Mouse (Mus musculus) midbrain, embryonic 12.5 days (tissue): ENCODE measurements at regions not wholly inside any gene's neighbourhood (a gene's known extent, or its start where the extent isn't known, plus 50 kb on each side); places are given as distances from the start of the nearest gene placed in this dataset.
A peak's percentile ranks its signal among the peaks of the same experiment; 100 is the strongest.

Source experiments
- ATAC-seq: fragments of 200-750 bp; cut with Nextera tagmentation; 2 replicates; pipeline ENCODE4 v1.8.0; 2017; ENCODE audit warnings: low read depth, moderate TSS enrichment, moderate library complexity; ENCODE audit not compliant: low FRiP score
- H3K27ac ChIP-seq: fragments of 300-500 bp; sonication (generic); replicated peaks from 2 replicates; pipeline ENCODE4 v1.5.1; 2016; ENCODE audit warnings: mild to moderate bottlenecking
- H3K27me3 ChIP-seq: fragments of 300-500 bp; sonication (generic); 2 replicates; pipeline ENCODE4 v1.6.1; 2016; ENCODE audit warnings: mild to moderate bottlenecking
- H3K36me3 ChIP-seq: fragments of 300-500 bp; sonication (generic); 2 replicates; pipeline ENCODE4 v1.6.1; 2016
- H3K4me1 ChIP-seq: fragments of 300-500 bp; sonication (generic); 2 replicates; pipeline ENCODE4 v1.6.1; 2016
- H3K4me2 ChIP-seq: fragments of 300-500 bp; sonication (generic); replicated peaks from 2 replicates; pipeline ENCODE4 v1.6.1; 2016; ENCODE audit warnings: mild to moderate bottlenecking, moderate library complexity
- H3K4me3 ChIP-seq: fragments of 300-500 bp; sonication (generic); 2 replicates; pipeline ENCODE4 v1.5.1; 2016; ENCODE audit warnings: mild to moderate bottlenecking
- H3K9ac ChIP-seq: fragments of 300-500 bp; sonication (generic); replicated peaks from 2 replicates; pipeline ENCODE4 v1.6.1; 2016; ENCODE audit warnings: mild to moderate bottlenecking, moderate library complexity
- H3K9me3 ChIP-seq: fragments of 300-500 bp; sonication (generic); 2 replicates; pipeline ENCODE4 v1.6.1; 2016; ENCODE audit warnings: mild to moderate bottlenecking
- WGBS: fragments of 180-500 bp; shearing (Covaris S2); methylation state at CpG from one replicate; pipeline ENCODE4 v1.1.7; 2016; 5-methylcytosine and 5-hydroxymethylcytosine counted together

- 0 out of 2 replicates have a peak, but pooled peaks have one; percentile 3 for ATAC-seq
- WGBS, result 61% methylated on average over 9 of the region's 9 CpGs
- H3K27ac ChIP-seq, result peak overlapping the region; percentile 36; the same call in 1 of the 2 replicates
Measured at GRCm38 (mm10) chr12:105092730-105093440, 52.9 kb upstream of the Tcl1b2 start.

GRCm38 (mm10) chr12:105093509-105093908 is 52.3 kb upstream of the Tcl1b2 start:
- Histone ChIP-seq H3K9ac (no peak overlapping the region), H3K4me2 (no peak overlapping the region), H3K27ac (peak overlapping the region; percentile 36), H3K36me3 (no peaks in the 10 kb centered on the region), H3K27me3 (peaks cover 9% of the 10 kb centered on the region; the same call in 1 of the 2 replicates), H3K4me1 (peaks cover 18% of the 10 kb centered on the region), H3K4me3 (no peak overlapping the region), H3K9me3 (no peaks in the 10 kb centered on the region)
- peak; percentile 91 for ATAC-seq
- WGBS, result 33% methylated on average over 6 of the region's 6 CpGs

More at GRCm38 (mm10) chr12:105092730-105093440, 52.9 kb upstream of the Tcl1b2 start:
- Histone ChIP-seq H3K4me3 (no peak overlapping the region), H3K9me3 (no peaks in the 10 kb centered on the region), H3K4me1 (peaks cover 18% of the 10 kb centered on the region), H3K27me3 (peaks cover 9% of the 10 kb centered on the region; the same call in 1 of the 2 replicates), H3K36me3 (no peaks in the 10 kb centered on the region), H3K4me2 (no peak overlapping the region), H3K9ac (no peak overlapping the region)
